Mouse (Mus musculus): Measurements from ENCODE around the gene Zic4. TPM values are rescaled to one million over a fixed set of nuclear protein-coding genes. Genes with fewer than 3 reads are reported as not detected.

The Zic4 gene
- polyA plus RNA-seq, 1 experiment: 0.02 TPM

DNA sequence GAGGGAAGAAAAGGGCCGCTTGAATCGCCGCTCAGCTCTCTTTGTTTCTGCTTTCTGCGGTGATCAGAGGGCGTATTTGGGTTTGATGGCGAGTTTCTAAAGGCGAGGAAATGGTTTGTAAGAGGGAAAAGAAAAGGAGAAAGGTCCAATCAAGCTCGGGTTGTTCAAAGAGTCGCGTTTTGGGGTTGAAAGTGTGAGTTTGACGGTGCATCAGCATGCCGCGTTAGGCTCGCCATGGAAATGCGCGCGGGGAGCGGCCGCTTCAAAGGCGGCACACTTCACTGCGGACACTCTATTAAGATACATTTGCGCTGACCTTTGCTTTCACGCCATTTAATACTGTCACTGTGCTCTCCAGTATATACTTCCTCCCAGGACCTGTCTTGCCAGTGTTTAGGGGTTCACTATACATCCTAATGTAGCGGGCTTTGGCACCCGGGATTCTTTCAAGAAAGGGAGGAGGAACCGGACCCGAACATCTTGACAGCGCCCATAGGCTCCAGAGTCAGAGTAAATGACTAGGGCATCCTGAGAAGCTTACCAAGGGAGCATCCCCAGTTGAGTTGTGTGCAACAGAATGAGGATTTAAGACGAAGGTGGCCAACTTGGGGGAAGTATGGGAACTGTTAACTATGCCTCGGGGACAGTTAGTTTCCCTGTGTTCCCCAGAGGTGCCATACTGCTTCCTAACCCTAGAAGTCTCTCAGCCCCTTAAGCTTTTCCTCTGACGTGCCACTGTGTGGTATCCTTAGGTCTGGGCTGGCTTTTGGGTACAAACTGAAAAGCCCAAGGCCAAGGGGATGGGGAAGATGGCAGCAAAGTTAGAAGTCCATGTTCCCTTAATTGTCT is 24.9 kb downstream of the Zic4 start:
- no peaks in the 10 kb centered on the region for H3K9me3 ChIP-seq (ENCODE audit: control insufficient read depth, low read length)

DNA sequence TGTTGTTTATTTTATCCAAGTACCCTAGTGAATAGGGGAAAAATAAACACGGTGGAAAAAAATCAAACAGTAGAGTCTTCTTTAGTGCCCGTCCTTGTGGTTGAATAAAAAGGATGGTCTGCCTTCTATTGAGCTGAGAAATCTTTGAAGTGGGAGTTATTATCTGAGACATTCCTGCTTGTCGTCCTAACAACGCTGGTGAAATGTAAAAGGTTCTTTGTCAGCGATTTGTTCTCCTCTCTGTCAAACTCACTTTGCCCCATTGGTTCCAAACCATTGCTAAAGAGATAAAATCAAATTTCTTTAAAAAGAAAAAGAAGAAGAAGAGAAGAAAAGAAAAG is 25.5 kb downstream of the Zic4 start:
- Histone ChIP-seq H3K4me1 (ENCODE audit: control insufficient read depth) (no peaks in the 10 kb centered on the region), H3K9me3 (ENCODE audit: control insufficient read depth, low read length) (no peaks in the 10 kb centered on the region), H3K36me3 (ENCODE audit: control insufficient read depth) (no peaks in the 10 kb centered on the region), H3K4me3 (replicated peaks) (no peak overlapping the region), H3K27me3 (ENCODE audit: control insufficient read depth) (peaks cover 85% of the 10 kb centered on the region)
- no peak for TF ChIP-seq TAL1 (IDR thresholded peaks at IDR 0.05; ENCODE audit: low read length)
- no peak for TF ChIP-seq GATA1 (IDR thresholded peaks at IDR 0.05; ENCODE audit: low read length)

More for the DNA sequence above, 24.9 kb downstream of the Zic4 start:
- TF ChIP-seq TAL1 (IDR thresholded peaks at IDR 0.05; ENCODE audit: low read length) (no peak), GATA1 (IDR thresholded peaks at IDR 0.05; ENCODE audit: low read length) (no peak)
- H3K27me3 ChIP-seq (ENCODE audit: control insufficient read depth): peaks cover 91% of the 10 kb centered on the region
- no peak overlapping the region for H3K4me3 ChIP-seq (replicated peaks)
- H3K4me1 ChIP-seq (ENCODE audit: control insufficient read depth): no peaks in the 10 kb centered on the region
- H3K36me3 ChIP-seq (ENCODE audit: control insufficient read depth): no peaks in the 10 kb centered on the region

DNA sequence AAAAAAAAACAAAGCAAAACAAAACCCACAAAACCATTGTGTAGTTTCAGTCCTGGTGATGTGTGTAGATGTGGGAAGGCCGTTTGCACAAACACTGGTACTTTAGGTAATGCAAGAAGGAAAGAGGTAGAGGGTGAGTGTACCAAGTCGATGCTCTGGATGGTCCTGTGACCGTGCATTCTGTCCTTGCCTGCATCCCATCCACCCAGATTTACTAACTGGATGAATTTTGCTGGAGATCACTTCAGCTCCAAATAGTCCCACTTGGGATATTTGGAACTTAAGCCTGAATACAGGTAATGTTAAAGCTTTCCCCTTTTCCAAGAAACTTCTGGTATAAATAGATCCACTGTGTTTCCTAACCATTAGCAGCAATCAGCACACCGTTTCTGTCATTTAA is 26.0 kb downstream of the Zic4 start:
- Histone ChIP-seq H3K36me3 (ENCODE audit: control insufficient read depth) (no peaks in the 10 kb centered on the region), H3K27me3 (ENCODE audit: control insufficient read depth) (peaks cover 81% of the 10 kb centered on the region), H3K9me3 (ENCODE audit: control insufficient read depth, low read length) (no peaks in the 10 kb centered on the region), H3K4me3 (replicated peaks) (no peak overlapping the region), H3K4me1 (ENCODE audit: control insufficient read depth) (no peaks in the 10 kb centered on the region)
- TF ChIP-seq GATA1 (IDR thresholded peaks at IDR 0.05; ENCODE audit: low read length): no peak
- TF ChIP-seq TAL1 (IDR thresholded peaks at IDR 0.05; ENCODE audit: low read length): no peak

DNA sequence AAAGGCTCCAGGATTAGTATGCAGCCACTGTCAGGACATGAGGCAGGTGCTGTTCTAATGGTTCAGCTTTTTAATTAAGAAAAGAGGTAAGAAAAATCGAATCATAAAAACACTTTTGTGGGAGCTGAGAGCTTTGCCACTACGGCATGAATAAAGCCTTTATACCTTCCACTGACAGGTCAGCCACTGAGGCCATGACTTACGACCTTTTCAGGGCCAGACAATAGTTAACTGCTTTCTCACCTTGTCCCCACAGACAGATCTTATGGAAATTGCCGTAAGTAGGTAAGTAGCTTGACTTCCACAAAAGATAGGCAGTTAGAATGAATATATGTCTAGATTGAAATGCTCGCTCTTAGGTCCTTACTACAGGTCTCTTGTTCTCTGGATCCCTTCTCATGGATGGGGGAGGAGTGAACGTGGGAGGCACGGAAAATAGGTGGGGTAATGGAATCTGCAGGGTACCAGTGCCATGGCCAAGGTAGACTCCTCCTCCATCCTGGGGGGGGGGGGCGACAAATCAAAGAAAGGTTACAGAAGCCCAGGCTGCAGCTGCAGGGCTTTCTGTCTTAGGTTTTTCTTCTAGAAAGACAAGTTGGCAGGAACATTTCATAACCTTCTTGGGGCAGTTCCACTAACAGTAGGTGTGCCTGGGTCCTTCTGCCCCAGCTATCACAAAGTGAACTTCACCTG is 31.3 kb downstream of the Zic4 start:
- no peaks in the 10 kb centered on the region for H3K36me3 ChIP-seq (ENCODE audit: control insufficient read depth)
- H3K4me3 ChIP-seq (replicated peaks): no peak overlapping the region
- no peak for TF ChIP-seq TAL1 (IDR thresholded peaks at IDR 0.05; ENCODE audit: low read length)
- no peak for TF ChIP-seq GATA1 (IDR thresholded peaks at IDR 0.05; ENCODE audit: low read length)
- peaks cover 69% of the 10 kb centered on the region for H3K27me3 ChIP-seq (ENCODE audit: control insufficient read depth)
- no peaks in the 10 kb centered on the region for H3K4me1 ChIP-seq (ENCODE audit: control insufficient read depth)
- no peaks in the 10 kb centered on the region for H3K9me3 ChIP-seq (ENCODE audit: control insufficient read depth, low read length)

DNA sequence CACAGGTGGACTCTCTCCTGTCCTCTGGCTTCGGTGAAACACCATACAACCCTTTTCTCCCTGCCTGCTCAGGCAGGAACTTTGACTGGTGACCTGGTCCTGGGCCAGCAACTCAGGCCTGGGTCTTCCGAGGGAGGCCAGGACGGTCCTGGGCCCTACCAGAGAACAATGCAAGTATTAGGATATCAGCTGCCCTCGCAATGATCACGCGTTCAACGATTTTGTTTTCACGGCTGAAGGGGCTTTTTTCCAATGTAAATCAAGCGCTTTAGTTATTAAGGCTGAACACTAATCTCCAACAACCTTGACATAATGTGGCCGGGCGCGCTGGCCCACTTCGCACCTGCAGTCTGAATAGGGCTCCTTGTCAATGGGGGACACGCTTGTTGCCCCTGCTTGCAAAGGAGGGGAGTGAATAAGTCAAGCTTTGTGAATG is 32.0 kb downstream of the Zic4 start:
- no peak overlapping the region for H3K4me3 ChIP-seq (replicated peaks)
- TF ChIP-seq TAL1 (IDR thresholded peaks at IDR 0.05; ENCODE audit: low read length): no peak
- TF ChIP-seq GATA1 (IDR thresholded peaks at IDR 0.05; ENCODE audit: low read length): no peak
- H3K9me3 ChIP-seq (ENCODE audit: control insufficient read depth, low read length): no peaks in the 10 kb centered on the region
- peaks cover 64% of the 10 kb centered on the region for H3K27me3 ChIP-seq (ENCODE audit: control insufficient read depth)
- H3K4me1 ChIP-seq (ENCODE audit: control insufficient read depth): no peaks in the 10 kb centered on the region
- no peaks in the 10 kb centered on the region for H3K36me3 ChIP-seq (ENCODE audit: control insufficient read depth)

DNA sequence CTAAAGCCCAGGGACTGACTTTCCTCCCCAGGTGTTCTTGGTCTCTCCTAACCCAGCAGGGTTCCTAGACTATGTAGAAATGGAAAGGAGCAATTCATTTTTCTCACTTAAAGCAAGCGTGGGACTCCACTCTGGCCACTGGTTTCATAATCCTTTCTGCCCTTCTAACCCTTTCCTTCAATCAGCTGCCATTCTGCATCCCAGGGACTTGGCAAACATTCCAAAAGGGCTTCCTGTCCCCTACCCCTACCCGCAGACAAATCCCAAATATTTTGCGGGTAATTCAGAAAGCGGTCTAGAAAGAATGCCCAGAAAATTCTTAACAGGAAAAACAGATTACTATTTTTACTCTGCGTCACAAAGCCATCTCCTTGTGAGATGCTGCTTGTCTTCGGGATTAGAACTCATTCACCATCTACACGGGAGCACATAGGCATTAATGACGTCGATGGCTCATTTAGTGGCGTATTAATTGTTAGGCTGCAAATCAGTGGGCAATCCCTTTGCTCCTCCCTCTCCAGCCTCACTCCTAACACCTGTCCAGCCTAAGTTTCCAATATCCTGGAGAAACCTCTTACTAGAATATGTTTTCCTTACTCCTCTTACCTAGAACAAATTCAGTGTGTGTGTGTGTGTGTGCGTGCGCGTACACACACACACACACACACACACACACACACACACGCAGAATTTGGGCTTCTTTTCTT is 33.0 kb downstream of the Zic4 start:
- H3K4me3 ChIP-seq (replicated peaks): no peak overlapping the region
- H3K4me1 ChIP-seq (ENCODE audit: control insufficient read depth): no peaks in the 10 kb centered on the region
- TF ChIP-seq TAL1 (IDR thresholded peaks at IDR 0.05; ENCODE audit: low read length): no peak
- TF ChIP-seq GATA1 (IDR thresholded peaks at IDR 0.05; ENCODE audit: low read length): no peak
- H3K27me3 ChIP-seq (ENCODE audit: control insufficient read depth): peaks cover 61% of the 10 kb centered on the region
- no peaks in the 10 kb centered on the region for H3K36me3 ChIP-seq (ENCODE audit: control insufficient read depth)
- no peaks in the 10 kb centered on the region for H3K9me3 ChIP-seq (ENCODE audit: control insufficient read depth, low read length)

DNA sequence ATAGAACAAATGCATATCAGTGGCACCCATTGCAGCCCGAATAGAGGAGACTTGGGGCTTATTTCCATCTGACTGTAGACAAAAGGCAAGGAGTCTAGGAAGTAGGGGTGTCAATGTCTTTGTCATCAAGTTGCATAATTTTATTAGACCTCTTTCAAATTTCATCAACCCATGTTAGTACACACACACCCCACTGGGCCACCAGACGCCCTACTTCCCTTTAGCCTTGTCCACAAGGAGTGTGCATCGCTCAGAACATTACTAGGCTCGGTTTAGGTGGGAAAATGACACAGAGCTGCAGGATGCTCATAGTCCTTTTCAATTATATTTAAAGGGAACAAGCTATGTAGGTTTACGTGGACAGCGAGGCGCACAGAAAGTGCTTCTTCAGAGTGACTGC is 37.8 kb downstream of the Zic4 start:
- Histone ChIP-seq H3K36me3 (ENCODE audit: control insufficient read depth) (no peaks in the 10 kb centered on the region), H3K4me3 (replicated peaks) (no peak overlapping the region), H3K27me3 (ENCODE audit: control insufficient read depth) (peaks cover 77% of the 10 kb centered on the region), H3K4me1 (ENCODE audit: control insufficient read depth) (no peaks in the 10 kb centered on the region), H3K9me3 (ENCODE audit: control insufficient read depth, low read length) (no peaks in the 10 kb centered on the region)
- TF ChIP-seq TAL1 (IDR thresholded peaks at IDR 0.05; ENCODE audit: low read length) (no peak), GATA1 (IDR thresholded peaks at IDR 0.05; ENCODE audit: low read length) (no peak)

DNA sequence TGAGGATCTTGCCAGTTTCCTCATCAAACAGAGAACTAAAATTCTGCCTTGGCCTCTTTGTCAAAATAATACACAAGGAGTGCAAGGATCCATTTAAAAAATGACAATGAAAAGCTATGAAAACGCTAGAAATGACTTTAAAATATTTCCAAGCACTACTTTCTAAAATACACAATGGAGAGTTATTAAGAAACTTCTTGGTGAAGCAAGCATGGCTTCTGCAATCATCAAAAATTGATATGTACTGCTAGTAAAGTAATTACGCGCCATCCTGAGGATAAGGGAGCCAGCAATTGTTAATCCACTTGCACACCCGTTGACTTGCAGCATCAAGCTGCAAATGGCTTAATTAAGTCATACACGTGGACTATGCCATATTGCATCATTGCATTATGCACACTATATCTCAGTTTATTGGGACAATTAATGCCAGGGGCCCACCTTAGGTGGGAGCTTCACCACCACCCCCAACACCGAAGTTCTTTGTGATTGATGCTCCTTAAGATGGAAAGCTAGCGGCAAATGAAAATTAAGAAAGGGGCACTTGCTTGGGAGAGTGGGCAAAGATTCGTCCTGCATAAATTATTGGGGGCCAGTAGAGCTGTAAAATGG is 38.4 kb downstream of the Zic4 start:
- Histone ChIP-seq H3K4me3 (replicated peaks) (no peak overlapping the region), H3K4me1 (ENCODE audit: control insufficient read depth) (no peaks in the 10 kb centered on the region), H3K27me3 (ENCODE audit: control insufficient read depth) (peaks cover 78% of the 10 kb centered on the region), H3K36me3 (ENCODE audit: control insufficient read depth) (no peaks in the 10 kb centered on the region), H3K9me3 (ENCODE audit: control insufficient read depth, low read length) (no peaks in the 10 kb centered on the region)
- TF ChIP-seq TAL1 (IDR thresholded peaks at IDR 0.05; ENCODE audit: low read length): no peak
- TF ChIP-seq GATA1 (IDR thresholded peaks at IDR 0.05; ENCODE audit: low read length): no peak

DNA sequence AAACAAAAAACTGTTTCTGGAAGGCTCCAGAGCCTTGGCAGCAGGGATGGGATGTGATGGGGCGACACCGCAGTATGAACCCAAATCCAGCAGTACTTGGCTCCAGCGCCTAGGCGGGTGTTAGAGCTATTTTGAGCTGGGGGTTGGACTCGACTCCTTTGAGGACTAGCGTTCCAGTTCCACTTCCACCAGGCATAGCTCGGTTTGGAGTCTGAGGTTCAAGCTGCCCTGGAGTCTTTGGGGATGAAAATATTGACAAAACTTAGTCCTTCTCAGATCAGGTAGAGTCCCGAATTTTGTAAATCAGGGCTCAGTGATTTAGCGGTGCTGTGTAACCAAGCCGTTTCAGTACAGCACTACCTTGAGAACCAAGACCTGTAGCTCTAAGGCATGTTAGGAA is 39.3 kb downstream of the Zic4 start:
- Histone ChIP-seq H3K27me3 (ENCODE audit: control insufficient read depth) (peaks cover 80% of the 10 kb centered on the region), H3K4me1 (ENCODE audit: control insufficient read depth) (no peaks in the 10 kb centered on the region), H3K9me3 (ENCODE audit: control insufficient read depth, low read length) (no peaks in the 10 kb centered on the region), H3K4me3 (replicated peaks) (no peak overlapping the region), H3K36me3 (ENCODE audit: control insufficient read depth) (no peaks in the 10 kb centered on the region)
- TF ChIP-seq TAL1 (IDR thresholded peaks at IDR 0.05; ENCODE audit: low read length) (no peak), GATA1 (IDR thresholded peaks at IDR 0.05; ENCODE audit: low read length) (no peak)

Data from erythroblast, embryonic 14.5 days (primary cell).